Mouse (Mus musculus) myocyte (in vitro differentiated cells): ENCODE measurements at regions not wholly inside any gene's neighbourhood (a gene's known extent, or its start where the extent isn't known, plus 50 kb on each side); places are given as distances from the start of the nearest gene placed in this dataset.

ENCODE experiments used
- H3K27me3 ChIP-seq: one replicate; pipeline ENCODE4 v1.6.1; 2011; ENCODE audit not compliant: control insufficient read depth, insufficient read depth, insufficient read length
- H3K36me3 ChIP-seq: one replicate; pipeline ENCODE4 v1.6.1; 2011; ENCODE audit not compliant: control insufficient read depth, insufficient read depth
- H3K4me2 ChIP-seq: one replicate; pipeline ENCODE4 v1.6.1; 2011; ENCODE audit warnings: low read depth, control low read depth
- H3K4me3 ChIP-seq: one replicate; pipeline ENCODE4 v1.5.1; 2011; ENCODE audit warnings: mild to moderate bottlenecking, control low read depth, moderate library complexity
- H3K79me2 ChIP-seq: one replicate; pipeline ENCODE4 v1.6.1; 2011; ENCODE audit not compliant: control insufficient read depth, insufficient read depth
- H3ac ChIP-seq: one replicate; pipeline ENCODE4 v1.6.1; 2011; ENCODE audit not compliant: control insufficient read depth, insufficient read length
- CEBPB ChIP-seq: IDR thresholded peaks from 2 replicates; pipeline ENCODE4 v1.6.1; 2011; ENCODE audit warnings: mild to moderate bottlenecking, moderate library complexity; ENCODE audit not compliant: poor library complexity, insufficient read depth, severe bottlenecking
- E2F4 ChIP-seq: IDR thresholded peaks from one replicate; pipeline ENCODE4 v1.6.1; 2011; ENCODE audit warnings: mild to moderate bottlenecking, control low read depth, moderate library complexity; ENCODE audit not compliant: insufficient read depth
- MAX ChIP-seq: IDR thresholded peaks from one replicate; pipeline ENCODE4 v1.6.1; 2011; ENCODE audit warnings: low read depth, mild to moderate bottlenecking, control low read depth
- MYOD1 ChIP-seq, 3 experiments: IDR thresholded peaks; one replicate each; pipeline ENCODE4 v1.6.1; 2011; ENCODE audit warnings: control low read depth in 2 of 3, low read depth in 2 of 3, mild to moderate bottlenecking in 2 of 3, moderate library complexity in 1 of 3; ENCODE audit not compliant: insufficient read length in 2 of 3, control insufficient read depth in 1 of 3
- MYOG ChIP-seq, 3 experiments: IDR thresholded peaks; one replicate each; pipeline ENCODE4 v1.6.1; 2011; ENCODE audit warnings: control low read depth in 2 of 3, low read depth in 2 of 3, mild to moderate bottlenecking in 2 of 3; ENCODE audit not compliant: insufficient read length in 2 of 3, control insufficient read depth in 1 of 3, insufficient read depth in 1 of 3
- POLR2A ChIP-seq: IDR thresholded peaks from one replicate; pipeline ENCODE4 v1.6.1; 2011; ENCODE audit warnings: low read depth, mild to moderate bottlenecking, control low read depth, moderate library complexity; ENCODE audit not compliant: insufficient read length
- POLR2AphosphoS2 ChIP-seq: IDR thresholded peaks from one replicate; pipeline ENCODE4 v1.6.1; 2011; ENCODE audit warnings: low read depth, control low read depth; ENCODE audit not compliant: insufficient read length
- REST ChIP-seq: IDR thresholded peaks from one replicate; pipeline ENCODE4 v1.6.1; 2011; ENCODE audit warnings: mild to moderate bottlenecking, control low read depth, moderate library complexity; ENCODE audit not compliant: insufficient read depth, insufficient read length
- SRF ChIP-seq: IDR thresholded peaks from one replicate; pipeline ENCODE4 v1.6.1; 2011; ENCODE audit warnings: low read depth; ENCODE audit not compliant: control insufficient read depth, insufficient read length
- TCF12 ChIP-seq: IDR thresholded peaks from one replicate; pipeline ENCODE4 v1.6.1; 2011; ENCODE audit warnings: mild to moderate bottlenecking, control low read depth; ENCODE audit not compliant: poor library complexity, insufficient read depth, severe bottlenecking
- TCF3 ChIP-seq: IDR thresholded peaks from one replicate; pipeline ENCODE4 v1.6.1; 2011; ENCODE audit warnings: low read depth, control low read depth; ENCODE audit not compliant: insufficient read length
- USF1 ChIP-seq: IDR thresholded peaks from one replicate; pipeline ENCODE4 v1.6.1; 2011; ENCODE audit warnings: low read depth, mild to moderate bottlenecking, control low read depth, moderate library complexity

GRCm38 (mm10) chr8:116160932-116161331 is 343.8 kb upstream of the Dynlrb2 start:
- no peak overlapping the region for H3ac ChIP-seq
- no peaks in the 10 kb centered on the region for H3K79me2 ChIP-seq
- no peak overlapping the region for H3K4me2 ChIP-seq
- no peaks in the 10 kb centered on the region for H3K36me3 ChIP-seq
- TF ChIP-seq CEBPB (no peak), USF1 (no peak), MYOG (IDR thresholded peaks at IDR 0.05; ENCODE audit: control insufficient read depth in 1 of 3, insufficient read depth in 1 of 3, insufficient read length in 2 of 3, low read depth in 2 of 3) (no peak), MYOD1 (IDR thresholded peaks at IDR 0.05; ENCODE audit: control insufficient read depth in 1 of 3, insufficient read length in 2 of 3, low read depth in 2 of 3) (no peak), TCF3 (no peak), MAX (no peak), E2F4 (no peak), SRF (no peak), REST (no peak), POLR2AphosphoS2 (no peak), POLR2A (no peak), TCF12 (no peak)
- H3K4me3 ChIP-seq, result no peak overlapping the region
- H3K27me3 ChIP-seq, result no peaks in the 10 kb centered on the region

- no peak overlapping the region for H3ac ChIP-seq
- no peak overlapping the region for H3K4me3 ChIP-seq
- H3K4me2 ChIP-seq, result no peak overlapping the region
- no peaks in the 10 kb centered on the region for H3K79me2 ChIP-seq
- no peak for TF ChIP-seq TCF12
- TF ChIP-seq REST, result no peak
- no peak for TF ChIP-seq POLR2AphosphoS2
- no peak for TF ChIP-seq MAX
- no peak for TF ChIP-seq MYOD1 (IDR thresholded peaks at IDR 0.05; ENCODE audit: control insufficient read depth in 1 of 3, insufficient read length in 2 of 3, low read depth in 2 of 3)
- TF ChIP-seq CEBPB, result no peak
- no peak for TF ChIP-seq POLR2A
- H3K36me3 ChIP-seq, result no peaks in the 10 kb centered on the region
- H3K27me3 ChIP-seq, result no peaks in the 10 kb centered on the region
These were observed 360.8 kb upstream of the Dynlrb2 start for GRCm38 (mm10) chr8:116143687-116144573.

GRCm38 (mm10) chr8:116141363-116141762 is 363.4 kb upstream of the Dynlrb2 start:
- H3K27me3 ChIP-seq, result no peaks in the 10 kb centered on the region
- no peak overlapping the region for H3K4me2 ChIP-seq
- TF ChIP-seq USF1 (no peak), TCF3 (no peak), CEBPB (no peak), TCF12 (no peak), REST (no peak), MYOG (IDR thresholded peaks at IDR 0.05; ENCODE audit: control insufficient read depth in 1 of 3, insufficient read depth in 1 of 3, insufficient read length in 2 of 3, low read depth in 2 of 3) (no peak), POLR2AphosphoS2 (no peak), POLR2A (no peak), E2F4 (no peak), SRF (no peak), MYOD1 (IDR thresholded peaks at IDR 0.05; ENCODE audit: control insufficient read depth in 1 of 3, insufficient read length in 2 of 3, low read depth in 2 of 3) (no peak)

GRCm38 (mm10) chr8:116139934-116140333 is 364.8 kb upstream of the Dynlrb2 start:
- H3ac ChIP-seq, result no peak overlapping the region
- H3K36me3 ChIP-seq, result no peaks in the 10 kb centered on the region
- no peaks in the 10 kb centered on the region for H3K27me3 ChIP-seq
- H3K4me2 ChIP-seq, result no peak overlapping the region
- no peaks in the 10 kb centered on the region for H3K79me2 ChIP-seq
- no peak overlapping the region for H3K4me3 ChIP-seq
- TF ChIP-seq POLR2AphosphoS2 (no peak), USF1 (no peak), E2F4 (no peak), SRF (no peak), CEBPB (no peak), MYOD1 (IDR thresholded peaks at IDR 0.05; ENCODE audit: control insufficient read depth in 1 of 3, insufficient read length in 2 of 3, low read depth in 2 of 3) (no peak), MYOG (IDR thresholded peaks at IDR 0.05; ENCODE audit: control insufficient read depth in 1 of 3, insufficient read depth in 1 of 3, insufficient read length in 2 of 3, low read depth in 2 of 3) (no peak), MAX (no peak), TCF12 (no peak), REST (no peak), TCF3 (no peak), POLR2A (no peak)

More at GRCm38 (mm10) chr8:116141363-116141762, 363.4 kb upstream of the Dynlrb2 start:
- H3ac ChIP-seq, result no peak overlapping the region
- no peak overlapping the region for H3K4me3 ChIP-seq
- H3K79me2 ChIP-seq, result no peaks in the 10 kb centered on the region
- no peaks in the 10 kb centered on the region for H3K36me3 ChIP-seq
